Mouse (Mus musculus) limb, embryonic 14.5 days (tissue): Measurements from ENCODE around the gene Slc3a1. TPM values are rescaled to one million over a fixed set of nuclear protein-coding genes. Genes with fewer than 3 reads are reported as not detected.

Experiments
- ATAC-seq: fragments of 200-750 bp; cut with Nextera tagmentation; 2 replicates; pipeline ENCODE4 v1.8.0; 2017; ENCODE audit warnings: low read depth, moderate number of reproducible peaks, moderate TSS enrichment; ENCODE audit not compliant: low FRiP score
- DNase-seq: peaks from one replicate; pipeline ENCODE4 v3.0.0-alpha.2; 2015; ENCODE audit warnings: low spot score
- H3K27ac ChIP-seq: fragments of 300-500 bp; sonication (generic); replicated peaks from 2 replicates; pipeline ENCODE4 v1.5.1; 2014; ENCODE audit warnings: low read depth, mild to moderate bottlenecking, low read length, moderate library complexity, mixed read lengths
- H3K27me3 ChIP-seq: fragments of 300-500 bp; sonication (generic); 2 replicates; pipeline ENCODE4 v1.6.1; 2014; ENCODE audit warnings: low read length, mixed read lengths; ENCODE audit not compliant: control insufficient read depth, insufficient read depth
- H3K36me3 ChIP-seq: fragments of 300-500 bp; sonication (generic); 2 replicates; pipeline ENCODE4 v1.6.1; 2014; ENCODE audit warnings: mild to moderate bottlenecking, low read length, moderate library complexity, mixed read lengths; ENCODE audit not compliant: control insufficient read depth, insufficient read depth
- H3K4me1 ChIP-seq: fragments of 300-500 bp; sonication (generic); 2 replicates; pipeline ENCODE4 v1.6.1; 2014; ENCODE audit warnings: antibody characterized with exemption, low read length, mixed read lengths; ENCODE audit not compliant: control insufficient read depth, insufficient read depth
- H3K4me2 ChIP-seq: fragments of 300-500 bp; sonication (generic); replicated peaks from 2 replicates; pipeline ENCODE4 v1.6.1; 2014; ENCODE audit warnings: low read depth, mild to moderate bottlenecking, low read length, moderate library complexity; ENCODE audit not compliant: severe bottlenecking
- H3K4me3 ChIP-seq: fragments of 300-500 bp; sonication (generic); replicated peaks from 2 replicates; pipeline ENCODE4 v1.5.1; 2014; ENCODE audit warnings: low read length
- H3K9ac ChIP-seq: fragments of 300-500 bp; sonication (generic); 2 replicates; pipeline ENCODE4 v1.6.1; 2014; ENCODE audit warnings: mild to moderate bottlenecking, low read depth, low read length, moderate library complexity; ENCODE audit not compliant: severe bottlenecking
- H3K9me3 ChIP-seq: fragments of 300-500 bp; sonication (generic); 2 replicates; pipeline ENCODE4 v1.6.1; 2016; ENCODE audit warnings: low read length; ENCODE audit not compliant: control insufficient read depth
- POLR2A ChIP-seq: fragments of 200-500 bp; IDR thresholded peaks from 2 replicates; pipeline ENCODE4 v1.8.0; 2012; ENCODE audit warnings: inconsistent platforms, mild to moderate bottlenecking, moderate library complexity, borderline replicate concordance; ENCODE audit not compliant: insufficient read depth, insufficient read length; ENCODE audit errors: extremely low read depth
- WGBS: fragments of 180-500 bp; shearing (Covaris S2); extraction: QIAGEN DNeasy Blood & Tissue Kit; methylation state at CpG from one replicate; pipeline ENCODE4 v1.1.7; 2014; 5-methylcytosine and 5-hydroxymethylcytosine counted together
- polyA plus RNA-seq, 2 experiments: library from polyadenylated mRNA; depleted of rRNA in 1 of 2; stranded (reverse) in 1 of 2; unstranded in 1 of 2; fragments of >200 nt; fragmentation: Nextera tagmentation in 1 of 2; extraction: Ambion mirVana in 1 of 2; gene quantifications; 2 replicates each; pipeline versions ENCODE4 v1.2.1 to v1.2.3; 2012 to 2014

The Slc3a1 gene
- polyA plus RNA-seq, 2 experiments = 0.23 to 0.84 TPM

DNA sequence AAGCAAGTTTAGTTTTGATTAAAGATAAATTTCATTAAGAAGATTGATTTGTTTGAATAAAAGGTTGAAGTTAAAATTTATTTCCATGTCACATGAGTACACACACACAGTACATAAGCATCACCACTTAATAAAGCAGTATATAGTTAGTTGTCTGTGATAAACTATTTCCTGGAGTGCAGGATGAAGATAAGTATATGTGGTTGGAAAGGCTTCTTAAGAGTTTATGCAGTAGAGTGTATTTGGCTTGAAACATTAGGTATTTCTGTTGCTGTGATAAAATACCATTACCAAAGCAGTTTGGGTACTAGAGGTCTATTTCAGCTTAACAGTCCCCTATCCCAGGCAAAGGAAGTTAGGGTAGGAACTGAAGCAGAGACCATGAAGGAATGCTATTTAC is 39.7 kb upstream of the Slc3a1 start:
- no peak for DNase-seq
- H3K4me2 ChIP-seq = no peak overlapping the region
- no peak for ATAC-seq
- no peak overlapping the region for H3K9ac ChIP-seq
- H3K4me1 ChIP-seq = peaks cover 12% of the 10 kb centered on the region
- no peaks in the 10 kb centered on the region for H3K9me3 ChIP-seq
- H3K36me3 ChIP-seq = no peaks in the 10 kb centered on the region; the same call in 1 of the 2 replicates
- no peak overlapping the region for H3K27ac ChIP-seq
- H3K27me3 ChIP-seq = no peaks in the 10 kb centered on the region
- no peak overlapping the region for H3K4me3 ChIP-seq
- no peak for TF ChIP-seq POLR2A

DNA sequence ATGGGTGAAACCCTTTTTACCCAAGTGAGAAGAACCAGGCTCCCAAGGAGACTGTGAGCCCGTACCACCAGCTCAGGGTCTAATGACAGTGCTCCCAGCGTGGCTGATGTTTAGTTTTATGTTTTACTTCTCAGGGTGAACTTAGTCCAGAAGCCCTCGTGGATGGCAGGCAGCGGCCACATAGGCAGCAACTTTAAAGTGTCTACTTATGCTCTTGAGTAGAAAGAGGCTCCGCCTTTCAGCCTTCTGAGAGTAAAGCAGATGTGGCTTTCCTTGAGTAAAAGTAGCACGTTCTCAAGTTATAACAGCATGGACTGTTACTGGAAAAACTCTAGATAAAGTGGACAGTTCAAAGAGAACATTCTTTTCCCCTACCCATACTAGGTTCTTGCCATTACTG is 32.3 kb upstream of the Slc3a1 start:
- Histone ChIP-seq H3K27ac (no peak overlapping the region), H3K9me3 (no peaks in the 10 kb centered on the region), H3K27me3 (no peaks in the 10 kb centered on the region), H3K36me3 (peaks cover 14% of the 10 kb centered on the region), H3K4me2 (no peak overlapping the region), H3K4me3 (no peak overlapping the region), H3K9ac (no peak overlapping the region), H3K4me1 (no peaks in the 10 kb centered on the region)
- 66% methylated on average over 6 of the region's 6 CpGs for WGBS
- no peak for TF ChIP-seq POLR2A
- DNase-seq (no peak), ATAC-seq (no peak)

DNA sequence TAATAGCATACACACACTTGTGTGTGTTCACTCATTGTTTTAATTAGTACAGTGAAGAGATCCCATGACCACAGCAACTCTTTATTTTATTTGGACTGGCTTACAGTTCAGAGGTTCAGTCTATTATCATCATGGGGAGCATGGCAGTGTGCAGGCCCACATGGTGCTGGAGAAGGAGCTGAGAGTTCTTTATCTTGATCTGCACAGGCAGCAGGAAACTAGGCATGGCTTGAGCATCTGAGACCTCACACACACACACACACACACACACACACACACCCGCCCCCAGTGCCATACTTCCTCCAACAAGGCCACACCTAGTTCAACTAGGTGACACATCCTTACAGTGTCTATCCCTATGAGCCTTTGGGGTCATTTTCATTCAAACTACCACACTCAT is 30.5 kb upstream of the Slc3a1 start:
- Histone ChIP-seq H3K27me3 (no peaks in the 10 kb centered on the region), H3K9me3 (no peaks in the 10 kb centered on the region), H3K4me1 (no peaks in the 10 kb centered on the region), H3K9ac (no peak overlapping the region), H3K4me3 (no peak overlapping the region), H3K27ac (no peak overlapping the region), H3K4me2 (no peak overlapping the region), H3K36me3 (peaks cover 19% of the 10 kb centered on the region)
- WGBS = 63% methylated on average over 1 of the region's 1 CpGs
- DNase-seq = no peak
- TF ChIP-seq POLR2A = no peak
- no peak for ATAC-seq

GRCm38 (mm10) chr17:84999636-85000035 is 28.5 kb upstream of the Slc3a1 start:
- Histone ChIP-seq H3K4me1 (no peaks in the 10 kb centered on the region), H3K9ac (no peak overlapping the region), H3K27me3 (no peaks in the 10 kb centered on the region), H3K27ac (no peak overlapping the region), H3K9me3 (no peaks in the 10 kb centered on the region), H3K36me3 (peaks cover 18% of the 10 kb centered on the region), H3K4me2 (no peak overlapping the region), H3K4me3 (no peak overlapping the region)
- ATAC-seq (no peak), DNase-seq (no peak)
- TF ChIP-seq POLR2A = no peak
- WGBS = 88% methylated on average over 10 of the region's 10 CpGs

DNA sequence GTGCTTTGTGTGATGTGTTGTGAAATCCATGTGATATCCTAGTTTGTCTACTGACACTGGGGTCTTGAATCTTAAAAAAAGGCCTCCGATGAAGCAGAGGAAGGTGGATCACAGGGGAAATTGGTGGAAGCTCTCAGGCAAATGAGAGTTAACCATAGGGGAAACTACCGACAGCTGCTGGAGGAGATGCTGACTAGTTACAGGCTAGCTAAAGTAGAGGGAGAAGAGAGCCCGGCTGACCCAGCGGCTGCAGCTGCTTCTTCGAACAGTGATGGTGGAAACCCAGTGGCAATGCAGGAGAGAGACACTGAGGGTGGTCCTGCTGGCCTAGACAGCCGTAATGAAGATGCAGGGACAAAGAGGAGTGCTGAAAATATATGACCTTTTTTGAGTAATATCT is 14.7 kb upstream of the Slc3a1 start:
- Histone ChIP-seq H3K9ac (no peak overlapping the region), H3K9me3 (no peaks in the 10 kb centered on the region), H3K4me2 (no peak overlapping the region), H3K27ac (no peak overlapping the region), H3K27me3 (no peaks in the 10 kb centered on the region), H3K4me1 (no peaks in the 10 kb centered on the region), H3K36me3 (peaks cover 14% of the 10 kb centered on the region), H3K4me3 (no peak overlapping the region)
- WGBS = 79% methylated on average over 6 of the region's 6 CpGs
- ATAC-seq = no peak
- TF ChIP-seq POLR2A = no peak
- DNase-seq = no peak

GRCm38 (mm10) chr17:85014632-85015031 is 13.5 kb upstream of the Slc3a1 start:
- TF ChIP-seq POLR2A = no peak
- H3K9me3 ChIP-seq = no peaks in the 10 kb centered on the region
- no peak overlapping the region for H3K27ac ChIP-seq
- peaks cover 14% of the 10 kb centered on the region for H3K36me3 ChIP-seq
- no peak overlapping the region for H3K4me2 ChIP-seq
- H3K27me3 ChIP-seq = no peaks in the 10 kb centered on the region
- ATAC-seq (no peak), DNase-seq (no peak)
- 67% methylated on average over 3 of the region's 3 CpGs for WGBS
- no peak overlapping the region for H3K4me3 ChIP-seq
- no peak overlapping the region for H3K9ac ChIP-seq
- H3K4me1 ChIP-seq = no peaks in the 10 kb centered on the region
